Mouse (Mus musculus) stomach, embryonic 14.5 days (tissue): ENCODE results near the gene Sorbs1. TPM values are rescaled to one million over a fixed set of nuclear protein-coding genes. Genes with fewer than 3 reads are reported as not detected.

Source experiments
- ATAC-seq: fragments of 200-750 bp; cut with Nextera tagmentation; 2 replicates; pipeline ENCODE4 v1.8.0; 2017; ENCODE audit warnings: low read depth, moderate TSS enrichment; ENCODE audit not compliant: insufficient number of reproducible peaks, insufficient read depth, low FRiP score
- H3K27ac ChIP-seq: fragments of 300-500 bp; sonication (generic); 2 replicates; pipeline ENCODE4 v1.5.1; 2014; ENCODE audit warnings: mild to moderate bottlenecking, low read length, moderate library complexity, mixed read lengths
- H3K27me3 ChIP-seq: fragments of 300-500 bp; sonication (generic); 2 replicates; pipeline ENCODE4 v1.6.1; 2014; ENCODE audit warnings: low read length, control low read depth, mixed read lengths; ENCODE audit not compliant: control insufficient read depth, insufficient read depth
- H3K36me3 ChIP-seq: fragments of 300-500 bp; sonication (generic); 2 replicates; pipeline ENCODE4 v1.6.1; 2014; ENCODE audit warnings: mild to moderate bottlenecking, control low read depth, low read length, moderate library complexity, mixed read lengths; ENCODE audit not compliant: control insufficient read depth, insufficient read depth
- H3K4me1 ChIP-seq: fragments of 300-500 bp; sonication (generic); 2 replicates; pipeline ENCODE4 v1.6.1; 2014; ENCODE audit warnings: low read length, control low read depth, mixed read lengths; ENCODE audit not compliant: control insufficient read depth, insufficient read depth
- H3K4me2 ChIP-seq: fragments of 300-500 bp; sonication (generic); replicated peaks from 2 replicates; pipeline ENCODE4 v1.6.1; 2014; ENCODE audit warnings: low read depth, low read length, control low read depth
- H3K4me3 ChIP-seq: fragments of 300-500 bp; sonication (generic); 2 replicates; pipeline ENCODE4 v1.5.1; 2014; ENCODE audit warnings: low read depth, low read length, control low read depth
- H3K9ac ChIP-seq: fragments of 300-500 bp; sonication (generic); replicated peaks from 2 replicates; pipeline ENCODE4 v1.6.1; 2014; ENCODE audit warnings: low read depth, mild to moderate bottlenecking, control low read depth, low read length, moderate library complexity, mixed read lengths
- H3K9me3 ChIP-seq: fragments of 300-500 bp; sonication (generic); 2 replicates; pipeline ENCODE4 v1.6.1; 2016; ENCODE audit warnings: low read depth, low read length, control low read depth; ENCODE audit not compliant: control insufficient read depth
- WGBS: fragments of 180-500 bp; shearing (Covaris S2); extraction: QIAGEN DNeasy Blood & Tissue Kit; methylation state at CpG from one replicate; pipeline ENCODE4 v1.1.7; 2014; 5-methylcytosine and 5-hydroxymethylcytosine counted together
- polyA plus RNA-seq: library from polyadenylated mRNA; unstranded; fragments of >200 nt; fragmentation: Nextera tagmentation; extraction: Ambion mirVana; gene quantifications from 2 replicates; pipeline ENCODE4 v1.2.1, GENCODE M21; 2014

Sorbs1 gene
- polyA plus RNA-seq, 1 experiment from 2014 or later, result 84.0 TPM

DNA sequence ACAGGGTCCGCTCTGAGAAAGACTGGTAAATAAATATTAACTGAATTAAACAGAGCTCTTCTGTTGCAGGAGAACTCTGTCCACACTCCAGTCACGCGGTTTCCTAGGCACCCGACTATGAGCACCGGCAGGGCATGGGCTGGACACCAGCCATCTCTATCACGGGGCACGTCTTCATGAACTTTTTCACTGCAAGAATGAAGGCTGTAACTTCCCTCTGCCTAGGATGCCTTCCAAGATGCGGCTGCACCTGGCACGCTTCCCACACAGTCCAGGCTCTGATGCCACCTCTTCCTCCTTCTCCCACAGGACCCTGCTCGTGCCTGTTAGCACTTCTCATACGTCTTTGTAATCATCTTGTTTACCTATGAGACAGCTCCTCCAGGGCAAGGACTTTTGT is 26.0 kb downstream of the Sorbs1 start:
- Histone ChIP-seq H3K27ac (no peak overlapping the region; the same call in 1 of the 2 replicates), H3K4me1 (peaks cover 24% of the 10 kb centered on the region), H3K4me3 (no peak overlapping the region), H3K9ac (no peak overlapping the region), H3K9me3 (no peaks in the 10 kb centered on the region), H3K4me2 (no peak overlapping the region; the same call in 1 of the 2 replicates), H3K27me3 (no peaks in the 10 kb centered on the region), H3K36me3 (no peaks in the 10 kb centered on the region)
- peak; percentile 16; the same call in 1 of the 2 replicates for ATAC-seq
- 42% methylated on average over 11 of the region's 11 CpGs for WGBS

DNA sequence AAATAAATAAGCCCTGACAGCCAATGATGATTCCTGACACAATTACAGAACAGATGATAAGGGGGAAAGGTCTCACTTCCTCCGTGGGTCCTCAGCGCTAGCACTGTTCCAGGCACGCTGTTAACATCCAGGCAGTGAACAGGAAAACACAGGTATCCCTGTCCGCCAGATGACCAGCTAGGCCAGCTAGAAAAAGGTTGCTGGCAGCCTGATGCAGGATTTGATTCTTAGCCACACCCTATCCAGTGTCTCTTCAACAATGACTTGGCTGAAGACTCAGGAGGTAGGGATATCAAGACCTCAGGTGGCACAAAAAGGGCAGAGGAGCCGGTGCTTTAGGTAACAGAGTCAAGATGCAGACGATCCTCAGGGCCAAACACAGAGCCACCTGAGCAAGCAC is 32.5 kb downstream of the Sorbs1 start:
- Histone ChIP-seq H3K9me3 (no peaks in the 10 kb centered on the region), H3K4me1 (peaks cover 18% of the 10 kb centered on the region), H3K27me3 (no peaks in the 10 kb centered on the region), H3K9ac (no peak overlapping the region), H3K27ac (no peak overlapping the region), H3K4me2 (no peak overlapping the region), H3K36me3 (no peaks in the 10 kb centered on the region), H3K4me3 (no peak overlapping the region)
- 74% methylated on average over 6 of the region's 6 CpGs for WGBS
- no peak for ATAC-seq

DNA sequence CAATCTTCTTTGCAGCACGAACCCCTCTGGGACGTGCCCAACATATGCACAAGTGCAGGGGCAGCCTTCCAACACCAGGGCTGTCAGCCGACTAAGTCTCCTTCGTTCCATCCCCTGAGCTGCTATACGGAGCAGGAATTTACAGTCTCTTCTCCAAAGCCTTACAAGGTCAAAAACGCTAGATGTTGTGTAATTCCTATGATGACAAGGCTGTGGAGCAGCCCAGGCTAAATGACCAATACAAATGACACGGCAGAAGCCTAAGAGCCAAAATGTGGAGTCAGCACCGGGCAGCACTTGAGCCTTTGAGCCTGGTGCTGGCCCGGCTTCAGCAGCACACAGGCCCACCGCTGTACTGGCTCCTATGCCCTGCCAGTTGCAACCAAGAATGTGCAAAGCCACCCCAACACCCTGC is 35.4 kb downstream of the Sorbs1 start:
- Histone ChIP-seq H3K27me3 (no peaks in the 10 kb centered on the region), H3K4me2 (no peak overlapping the region), H3K9ac (no peak overlapping the region), H3K4me3 (no peak overlapping the region), H3K9me3 (no peaks in the 10 kb centered on the region), H3K27ac (peak overlapping the region; percentile 71), H3K36me3 (no peaks in the 10 kb centered on the region), H3K4me1 (peaks cover 18% of the 10 kb centered on the region)
- ATAC-seq, result peak; percentile 25; the same call in 1 of the 2 replicates
- WGBS, result 61% methylated on average over 10 of the region's 10 CpGs

DNA sequence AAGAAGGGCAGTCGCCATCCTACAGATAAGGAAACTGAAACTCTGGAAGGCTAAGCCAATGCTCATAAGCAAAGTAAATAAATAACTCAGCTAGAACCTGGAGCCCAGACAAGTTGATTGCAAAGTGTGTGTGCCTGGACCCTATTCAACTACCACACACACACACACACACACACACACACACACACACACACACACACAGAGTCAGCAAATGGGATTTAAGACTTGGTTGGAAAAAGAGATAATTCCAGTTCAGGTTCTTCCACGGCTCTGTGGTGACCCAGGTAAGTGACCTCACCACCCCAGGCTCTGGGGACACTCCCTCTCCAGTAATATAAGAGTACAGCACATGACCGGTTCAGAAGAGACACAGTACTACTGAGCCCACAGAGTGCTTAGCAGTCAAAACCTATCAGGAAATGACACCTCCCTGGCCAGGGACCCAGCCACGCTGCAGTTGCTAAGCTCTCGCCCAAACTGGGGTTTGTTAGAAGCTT is 36.1 kb downstream of the Sorbs1 start:
- Histone ChIP-seq H3K27me3 (no peaks in the 10 kb centered on the region), H3K9me3 (no peaks in the 10 kb centered on the region), H3K4me1 (peaks cover 18% of the 10 kb centered on the region), H3K36me3 (no peaks in the 10 kb centered on the region), H3K27ac (peak overlapping the region; percentile 71), H3K4me2 (no peak overlapping the region), H3K4me3 (no peak overlapping the region), H3K9ac (no peak overlapping the region)
- WGBS, result 41% methylated on average over 5 of the region's 5 CpGs
- ATAC-seq, result no peak; the same call in 1 of the 2 replicates

DNA sequence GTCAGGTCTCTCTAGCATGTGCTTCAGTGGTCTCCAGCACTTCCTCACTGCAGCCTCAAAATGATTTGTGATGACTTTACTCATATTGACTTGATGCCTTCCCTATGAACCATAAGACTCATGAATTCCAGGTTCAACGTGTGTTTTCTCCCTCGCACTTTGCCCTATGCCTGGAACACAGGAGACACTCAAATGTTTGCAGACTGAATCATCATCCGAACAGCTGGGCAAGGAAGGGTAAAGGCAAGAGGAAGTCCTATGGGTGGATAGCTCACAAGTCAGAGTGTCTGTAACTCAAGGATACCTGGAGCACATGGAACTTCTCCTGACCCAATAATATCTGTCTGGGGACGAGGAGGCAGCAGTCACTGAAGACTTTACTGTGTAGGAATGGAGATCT is 37.1 kb downstream of the Sorbs1 start:
- no peaks in the 10 kb centered on the region for H3K27me3 ChIP-seq
- no peak overlapping the region for H3K9ac ChIP-seq
- WGBS, result 89% methylated on average over 4 of the region's 4 CpGs
- no peaks in the 10 kb centered on the region for H3K9me3 ChIP-seq
- no peak overlapping the region for H3K4me3 ChIP-seq
- H3K4me2 ChIP-seq, result no peak overlapping the region
- ATAC-seq, result no peak
- H3K4me1 ChIP-seq, result peaks cover 18% of the 10 kb centered on the region
- no peak overlapping the region for H3K27ac ChIP-seq
- no peaks in the 10 kb centered on the region for H3K36me3 ChIP-seq

DNA sequence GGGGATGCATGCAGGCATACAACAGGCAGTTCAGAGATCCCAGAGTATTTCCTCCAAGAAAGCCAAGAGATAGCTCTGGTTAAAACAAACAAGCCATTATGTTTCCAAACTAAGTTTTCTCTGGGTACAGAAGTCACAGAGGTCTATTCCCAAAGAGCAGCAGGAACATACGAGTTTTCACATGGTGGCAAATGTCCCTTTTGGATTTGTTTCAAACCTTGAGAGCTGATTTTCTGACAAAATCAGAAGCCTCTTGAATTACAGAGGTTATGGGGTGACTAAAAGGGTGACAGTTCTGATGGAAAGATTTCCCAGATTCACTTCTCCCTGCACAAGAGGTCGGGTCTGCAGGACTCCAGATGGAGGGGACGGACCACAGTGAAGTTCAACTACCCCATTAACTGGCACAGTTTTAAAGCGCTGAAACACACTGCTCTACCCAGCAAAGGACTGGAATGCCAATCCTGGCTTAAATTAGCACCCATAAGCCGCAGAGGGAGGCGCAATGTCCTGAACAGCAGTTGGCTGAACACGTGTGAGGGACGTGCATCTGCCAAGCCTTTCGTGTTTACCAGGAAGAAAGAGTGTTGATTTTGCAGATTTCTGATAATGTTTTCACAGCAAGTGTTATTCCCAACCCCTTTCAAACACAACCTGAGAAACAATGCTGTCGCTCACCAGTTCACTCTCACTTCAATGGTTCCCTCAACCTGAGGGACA is 41.9 kb downstream of the Sorbs1 start:
- no peak overlapping the region for H3K27ac ChIP-seq
- H3K4me2 ChIP-seq, result no peak overlapping the region
- no peak for ATAC-seq
- H3K4me3 ChIP-seq, result no peak overlapping the region
- H3K9me3 ChIP-seq, result no peaks in the 10 kb centered on the region
- no peaks in the 10 kb centered on the region for H3K4me1 ChIP-seq
- WGBS, result 66% methylated on average over 10 of the region's 10 CpGs
- no peaks in the 10 kb centered on the region for H3K27me3 ChIP-seq
- H3K9ac ChIP-seq, result no peak overlapping the region
- no peaks in the 10 kb centered on the region for H3K36me3 ChIP-seq

DNA sequence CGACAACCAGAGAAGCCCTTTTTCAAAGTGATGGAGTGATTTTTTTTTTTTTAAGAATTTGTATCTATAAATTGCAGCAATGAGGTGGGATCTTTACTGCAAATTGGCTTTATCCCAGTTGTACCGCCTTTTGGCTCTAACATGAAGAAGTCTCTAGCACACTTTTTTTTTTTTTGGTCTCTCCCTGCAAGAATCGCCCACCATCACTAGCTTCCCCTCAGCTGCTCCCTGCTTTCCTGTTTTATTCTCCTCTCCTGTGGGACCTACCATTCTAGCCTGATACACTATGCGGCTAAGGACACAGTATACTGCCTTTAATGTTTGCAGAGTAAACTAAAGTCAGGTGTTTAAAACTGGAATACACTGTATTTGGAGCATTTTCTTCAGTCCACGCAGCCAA is 43.8 kb downstream of the Sorbs1 start:
- H3K4me2 ChIP-seq, result no peak overlapping the region
- H3K27ac ChIP-seq, result no peak overlapping the region
- 72% methylated on average over 5 of the region's 5 CpGs for WGBS
- no peaks in the 10 kb centered on the region for H3K36me3 ChIP-seq
- no peak overlapping the region for H3K9ac ChIP-seq
- no peak overlapping the region for H3K4me3 ChIP-seq
- no peaks in the 10 kb centered on the region for H3K9me3 ChIP-seq
- H3K27me3 ChIP-seq, result no peaks in the 10 kb centered on the region
- no peaks in the 10 kb centered on the region for H3K4me1 ChIP-seq
- no peak for ATAC-seq

DNA sequence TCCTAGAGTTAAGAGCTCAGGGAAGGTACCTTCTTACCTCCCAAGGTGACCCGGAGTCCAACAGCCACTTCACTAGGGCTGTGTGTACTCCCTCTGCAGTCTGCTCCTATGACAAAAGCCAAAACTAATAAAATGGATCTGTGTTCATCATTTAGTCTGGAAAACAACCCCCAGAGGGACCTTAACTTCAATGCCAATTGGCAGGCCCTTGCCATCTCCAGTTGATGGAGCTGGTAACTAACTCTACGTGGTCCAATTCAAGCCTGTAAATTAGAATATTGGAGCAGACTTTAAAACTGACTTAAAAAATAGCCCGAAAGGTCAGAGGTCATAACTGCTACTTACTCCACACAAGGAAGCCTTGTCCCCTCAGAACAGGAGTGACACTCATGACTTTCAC is 45.3 kb downstream of the Sorbs1 start:
- Histone ChIP-seq H3K4me3 (no peak overlapping the region), H3K9ac (no peak overlapping the region), H3K27me3 (no peaks in the 10 kb centered on the region), H3K27ac (no peak overlapping the region), H3K4me1 (no peaks in the 10 kb centered on the region), H3K36me3 (no peaks in the 10 kb centered on the region), H3K4me2 (no peak overlapping the region), H3K9me3 (no peaks in the 10 kb centered on the region)
- ATAC-seq, result no peak
- WGBS, result 95% methylated on average over 3 of the region's 3 CpGs

DNA sequence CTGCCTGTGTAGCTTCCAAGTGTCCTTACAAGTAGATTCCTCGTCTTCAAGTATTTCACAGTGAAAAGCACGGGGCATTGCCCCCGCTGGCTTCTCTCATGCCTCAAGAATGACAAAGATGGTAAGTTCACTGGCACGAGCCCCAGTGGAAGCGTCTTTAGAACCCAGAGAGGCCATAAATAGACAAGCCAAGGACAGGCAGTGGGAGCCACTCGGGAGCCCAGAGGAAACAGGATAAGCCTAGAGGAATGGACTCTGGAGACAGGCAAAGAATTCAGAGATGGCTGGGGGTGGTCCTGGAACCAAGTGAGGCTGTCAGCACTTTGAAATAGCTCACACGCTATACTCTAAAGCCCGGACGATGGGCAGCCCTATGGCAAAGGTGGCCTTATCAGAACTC is 45.8 kb downstream of the Sorbs1 start:
- 82% methylated on average over 9 of the region's 9 CpGs for WGBS
- no peak for ATAC-seq

More for the DNA sequence above, 45.8 kb downstream of the Sorbs1 start:
- H3K4me2 ChIP-seq, result no peak overlapping the region
- no peak overlapping the region for H3K9ac ChIP-seq
- H3K36me3 ChIP-seq, result no peaks in the 10 kb centered on the region
- H3K27ac ChIP-seq, result no peak overlapping the region
- no peak overlapping the region for H3K4me3 ChIP-seq
- no peaks in the 10 kb centered on the region for H3K27me3 ChIP-seq
- no peaks in the 10 kb centered on the region for H3K9me3 ChIP-seq
- no peaks in the 10 kb centered on the region; the same call in 1 of the 2 replicates for H3K4me1 ChIP-seq
